In the genomic region with DNA sequence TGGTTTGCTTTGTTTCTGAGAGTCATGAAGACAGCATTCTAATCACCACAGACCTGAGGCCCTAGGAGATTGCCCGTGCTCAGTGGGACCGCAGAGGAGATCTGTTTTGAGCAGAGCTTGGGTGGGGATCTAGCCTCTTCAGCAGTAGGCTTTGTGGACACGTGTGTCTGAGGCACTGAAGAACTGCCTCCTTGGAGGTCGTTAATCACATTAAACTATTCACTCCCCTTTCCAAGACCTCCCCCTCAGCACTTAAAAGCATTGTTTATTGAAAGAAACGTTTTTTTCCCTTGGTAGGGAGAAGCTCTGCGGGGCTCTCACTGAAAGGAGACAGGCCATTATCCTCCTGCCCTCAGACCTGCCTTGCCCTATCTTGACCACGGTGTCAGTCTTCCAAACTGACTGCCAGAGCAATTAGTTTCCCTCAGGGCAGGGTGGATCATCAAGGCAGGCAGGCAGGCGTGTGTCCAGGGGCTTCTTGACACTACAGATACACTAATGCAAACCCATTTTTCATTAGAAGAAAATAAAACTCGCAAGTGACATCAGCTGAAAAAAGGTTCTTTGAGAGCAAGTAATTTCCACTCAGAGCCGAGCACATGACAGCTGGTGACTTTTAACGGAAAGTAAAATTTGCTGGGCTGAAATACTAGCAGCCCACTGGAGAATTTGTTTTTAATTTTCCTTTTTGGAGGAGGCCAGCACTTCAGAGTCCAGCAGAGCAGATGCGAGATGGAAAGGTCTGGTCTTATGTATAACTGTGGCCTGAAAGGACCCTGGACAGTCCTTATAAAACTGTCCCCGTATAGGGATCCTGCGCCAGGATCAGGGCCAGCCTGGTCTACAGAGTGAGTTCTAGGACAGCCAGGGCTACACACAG, we compare ENCODE assay signal across 9 mouse cellular contexts. TPM values are rescaled to one million over a fixed set of nuclear protein-coding genes. Genes with fewer than 3 reads are reported as not detected.
DNase-seq lines count a peak whose midpoint lies in the region; ATAC-seq lines count a peak whose summit lies in the region.
"Had no signal": no experiment of that assay in that cellular context is flagged by ENCODE, and none has a peak within 500 bp of the region (broad histone marks: within the 10 kb centered on the region; RNA-seq: fewer than 3 reads in every experiment).

No protein-coding gene starts in this region.

- H3K36me3 ChIP-seq in heart, embryonic 10.5 days: no peaks in the 10 kb centered on the region
- no peaks in the 10 kb centered on the region for H3K36me3 ChIP-seq in midbrain, embryonic 13.5 days

- H3K27ac ChIP-seq in heart, embryonic 10.5 days: peak overlapping the region; percentile 67
- H3K27ac ChIP-seq in brown adipose tissue, adult 24 weeks (replicated peaks; ENCODE audit: low read depth, low read length): peak overlapping the region; percentile 46; the same call in 1 of the 2 replicates
- H3K27ac ChIP-seq in midbrain, embryonic 13.5 days: peak overlapping the region; percentile 11; the same call in 1 of the 2 replicates

- intact Hi-C loops in left cerebral cortex, postnatal 14 days (cut with DNase I): no loop called here
- intact Hi-C loops in left cerebral cortex, postnatal 25 days (cut with DNase I): no loop called here

- H3K4me2 ChIP-seq in midbrain, embryonic 13.5 days (replicated peaks): no peak overlapping the region

- 0 out of 2 replicates have a peak, but pooled peaks cover under 1% of the 10 kb centered on the region for H3K27me3 ChIP-seq in heart, embryonic 10.5 days (ENCODE audit: insufficient read depth, poor library complexity, severe bottlenecking)
- H3K27me3 ChIP-seq in midbrain, embryonic 13.5 days: peaks cover 36% of the 10 kb centered on the region

- no peak overlapping the region for H3K9ac ChIP-seq in midbrain, embryonic 13.5 days (replicated peaks)

- H3K4me3 ChIP-seq in heart, embryonic 10.5 days: no peak overlapping the region
- no peak overlapping the region for H3K4me3 ChIP-seq in brown adipose tissue, adult 24 weeks (ENCODE audit: insufficient read depth, low read depth, low read length)
- H3K4me3 ChIP-seq in midbrain, embryonic 13.5 days (replicated peaks): no peak overlapping the region

- ATAC-seq in midbrain, embryonic 13.5 days: peak; percentile 57
- no peak for ATAC-seq in inflammation-experienced regulatory T-cells, adult 6 months

- peaks cover 40% of the 10 kb centered on the region for H3K4me1 ChIP-seq in heart, embryonic 10.5 days
- H3K4me1 ChIP-seq in brown adipose tissue, adult 24 weeks (ENCODE audit: control insufficient read depth, insufficient read depth, insufficient read length, low read length): 0 out of 2 replicates have a peak, but pooled peaks cover 3% of the 10 kb centered on the region
- peaks cover 37% of the 10 kb centered on the region for H3K4me1 ChIP-seq in midbrain, embryonic 13.5 days (replicated peaks)

- WGBS in heart, embryonic 10.5 days: 38% methylated on average over 14 of the region's 14 CpGs
- 24% methylated on average over 14 of the region's 14 CpGs for WGBS in midbrain, embryonic 13.5 days

- no peaks in the 10 kb centered on the region for H3K9me3 ChIP-seq in heart, embryonic 10.5 days
- no peaks in the 10 kb centered on the region for H3K9me3 ChIP-seq in midbrain, embryonic 13.5 days

- DNase-seq in heart, embryonic 10.5 days (ENCODE audit: low spot score): no peak
- DNase-seq in heart, adult 8-10 months (ENCODE audit: low spot score): no peak
- DNase-seq in gastrocnemius, postnatal 25 days: peak; percentile 53
- DNase-seq in left cerebral cortex, postnatal 14 days (ENCODE audit: low spot score in 2 of 2): no peak
- no peak for DNase-seq in left cerebral cortex, postnatal 25 days (ENCODE audit: low spot score in 2 of 2)
- DNase-seq: adrenal gland, postnatal 25 days had no signal

RNA-seq across cellular contexts. Expression of gene Angptl1, which starts 56.2 kb away (rescaled TPM):
- polyA plus RNA-seq in heart, embryonic 10.5 days (2016; fragmentation: Nextera tagmentation; extraction: Ambion mirVana): 0.79 and 1.9 TPM in 2 replicates
- 1 to 10 TPM; 2.7 to 4.6 (median 3.0) TPM for total RNA-seq in heart, adult 8-10 months (2022)
- 11.2 and 13.4 TPM in 2 replicates for polyA plus RNA-seq in brown adipose tissue, adult 24 weeks (2012; ENCODE audit: insufficient read depth, insufficient read length, missing spikeins)
- total RNA-seq in gastrocnemius, postnatal 25 days (2021): 10 to 100 TPM in 1 of 2 experiments, 1 to 10 TPM in 1; 7.4 to 15.8 TPM
- 0.57 and 0.86 TPM in 2 replicates for polyA plus RNA-seq in midbrain, embryonic 13.5 days (2015; fragmentation: Nextera tagmentation; extraction: Ambion mirVana)
- total RNA-seq in left cerebral cortex, postnatal 14 days (2021): 1 to 10 TPM in 1 of 2 experiments, under 1 TPM in 1; 0.87 to 1.4 TPM
- total RNA-seq in left cerebral cortex, postnatal 25 days (2021): under 1 TPM; 0.53 to 0.78 TPM
- polyA plus RNA-seq in inflammation-experienced regulatory T-cells, adult 6 months (2017; shearing (Covaris generic)): 1 to 10 TPM in 2 of 3 experiments, under 1 TPM in 1; 0.50 to 1.9 (median 1.6) TPM

Comparison
In these comparisons a context has a peak if more than half of its experiments do, and no peak if none do; other contexts are left out.
1. H3K27ac ChIP-seq: peak in every context shown above with its lines; median percentile 67 in heart, embryonic 10.5 days; 46 in brown adipose tissue, adult 24 weeks; 11 in midbrain, embryonic 13.5 days.